Mouse (Mus musculus): ENCODE measurements around the gene Stac3.

Gene Stac3

GRCm38 (mm10) chr10:127509051-127509836 lies 7.8 kb downstream of the Stac3 start:
- no peak for DNase-seq (ENCODE audit: extremely low read depth, low read depth, low spot score)

- DNase-seq (ENCODE audit: extremely low read depth, low read depth, low spot score): no peak
Observed at GRCm38 (mm10) chr10:127509837-127510701, 8.6 kb downstream of the Stac3 start.

- DNase-seq (ENCODE audit: extremely low read depth, low read depth, low spot score): no peak
Observed at GRCm38 (mm10) chr10:127510895-127511617, 9.6 kb downstream of the Stac3 start.

GRCm38 (mm10) chr10:127511634-127512306 lies 10.3 kb downstream of the Stac3 start:
- no peak for DNase-seq (ENCODE audit: extremely low read depth, low read depth, low spot score)

- no peak for DNase-seq (ENCODE audit: extremely low read depth, low read depth, low spot score)
Observed at GRCm38 (mm10) chr10:127512307-127512666, 10.8 kb downstream of the Stac3 start.

- no peak for DNase-seq (ENCODE audit: extremely low read depth, low read depth, low spot score)
Observed at GRCm38 (mm10) chr10:127512813-127513212, 11.3 kb downstream of the Stac3 start.

- no peak for DNase-seq (ENCODE audit: extremely low read depth, low read depth, low spot score)
Observed at GRCm38 (mm10) chr10:127513501-127514091, 12.1 kb downstream of the Stac3 start.

- DNase-seq (ENCODE audit: extremely low read depth, low read depth, low spot score): no peak
Observed at GRCm38 (mm10) chr10:127514111-127514698, 12.7 kb downstream of the Stac3 start.

GRCm38 (mm10) chr10:127514764-127515163 lies 13.3 kb downstream of the Stac3 start, which contains the start of gene Ndufa4l2:
Ndufa4l2 (plus strand) TSS chr10:127514967.
- no peak for DNase-seq (ENCODE audit: extremely low read depth, low read depth, low spot score)

- DNase-seq (ENCODE audit: extremely low read depth, low read depth, low spot score): no peak
Observed at GRCm38 (mm10) chr10:127515271-127515982, 13.9 kb downstream of the Stac3 start.

- no peak for DNase-seq (ENCODE audit: extremely low read depth, low read depth, low spot score)
Observed at GRCm38 (mm10) chr10:127515983-127516459, 14.5 kb downstream of the Stac3 start.

- DNase-seq (ENCODE audit: extremely low read depth, low read depth, low spot score): no peak
Observed at GRCm38 (mm10) chr10:127516576-127517260, 15.2 kb downstream of the Stac3 start.

GRCm38 (mm10) chr10:127517941-127518340 lies 16.5 kb downstream of the Stac3 start:
- no peak for DNase-seq (ENCODE audit: extremely low read depth, low read depth, low spot score)

- DNase-seq (ENCODE audit: extremely low read depth, low read depth, low spot score): no peak
Observed at GRCm38 (mm10) chr10:127519041-127519701, 17.7 kb downstream of the Stac3 start.

- DNase-seq (ENCODE audit: extremely low read depth, low read depth, low spot score): no peak
Observed at GRCm38 (mm10) chr10:127519903-127520713, 18.6 kb downstream of the Stac3 start.

- DNase-seq (ENCODE audit: extremely low read depth, low read depth, low spot score): no peak
Observed at GRCm38 (mm10) chr10:127520714-127521357, 19.4 kb downstream of the Stac3 start.

GRCm38 (mm10) chr10:127521611-127522080 lies 20.2 kb downstream of the Stac3 start:
- no peak for DNase-seq (ENCODE audit: extremely low read depth, low read depth, low spot score)

Data from fat pad, adult 2 months (tissue).